Mouse (Mus musculus) ES-Bruce4 (cell line): ENCODE measurements around the gene Myo1e.

Experiments used
- EP300 ChIP-seq: IDR thresholded peaks from 2 replicates; pipeline ENCODE4 v1.6.1; 2011; ENCODE audit warnings: low read depth, low read length; ENCODE audit not compliant: insufficient read depth
- POLR2A ChIP-seq: IDR thresholded peaks from one replicate; pipeline ENCODE4 v1.8.1; 2011; ENCODE audit warnings: low read length; ENCODE audit not compliant: insufficient read depth

GRCm38 (mm10) chr9:70325880-70326595, 118.9 kb downstream of the Myo1e start:
- TF ChIP-seq EP300 (no peak), POLR2A (no peak)
